Mouse (Mus musculus) ES-E14 (cell line): ENCODE data around the gene Wbp1l.

Experiments
- CHD2 ChIP-seq: IDR thresholded peaks from 2 replicates; pipeline ENCODE4 v1.6.1; 2014; ENCODE audit warnings: mild to moderate bottlenecking, low read depth, low read length, inconsistent platforms
- HCFC1 ChIP-seq: IDR thresholded peaks from 2 replicates; pipeline ENCODE4 v1.6.1; 2012; ENCODE audit warnings: low read length, inconsistent platforms, borderline replicate concordance; ENCODE audit not compliant: insufficient read depth
- MAFK ChIP-seq: IDR thresholded peaks from 2 replicates; pipeline ENCODE4 v1.6.1; 2014; ENCODE audit warnings: mild to moderate bottlenecking, low read depth, low read length, inconsistent platforms; ENCODE audit not compliant: insufficient read depth
- ZC3H11A ChIP-seq: IDR thresholded peaks from 2 replicates; pipeline ENCODE4 v1.6.1; 2012; ENCODE audit warnings: low read depth, mild to moderate bottlenecking, inconsistent platforms, low read length, borderline replicate concordance
- ZNF384 ChIP-seq: IDR thresholded peaks from 2 replicates; pipeline ENCODE4 v1.6.1; 2012; ENCODE audit warnings: low read depth, low read length, inconsistent platforms

DNA sequence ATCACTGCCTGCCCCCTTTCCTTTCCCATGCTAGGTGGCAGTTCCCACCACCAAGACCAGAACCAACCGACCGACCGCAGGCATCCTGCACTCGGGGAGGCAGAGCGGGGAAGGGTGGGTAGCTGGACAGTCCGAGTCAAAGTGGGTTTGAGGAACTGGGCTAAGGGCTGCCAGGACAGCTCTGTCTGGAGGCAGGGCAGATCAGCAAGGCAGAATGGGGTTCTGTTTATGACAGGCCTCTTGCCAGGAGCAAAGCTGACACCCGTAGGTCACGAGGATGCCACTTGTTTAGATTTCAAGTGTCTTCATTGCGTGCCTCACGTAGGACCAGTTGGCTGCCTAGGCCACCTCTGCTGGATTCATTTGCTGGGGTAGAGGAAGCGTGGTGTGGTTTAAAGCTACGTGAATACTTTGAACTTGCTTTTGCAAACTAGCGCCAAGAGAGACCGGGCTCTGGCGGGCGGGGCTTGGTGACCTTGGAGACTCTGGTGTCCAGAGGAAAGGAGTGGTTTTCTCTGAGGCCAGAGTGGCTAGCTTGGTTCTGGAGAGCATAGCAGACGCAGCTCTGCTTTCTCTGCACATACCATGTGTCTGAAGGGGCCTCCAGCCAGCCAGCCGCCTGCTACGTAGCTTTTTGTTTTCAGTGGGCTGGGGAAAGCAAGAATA is 42.7 kb downstream of the Wbp1l start:
- TF ChIP-seq ZNF384 (no peak), MAFK (no peak), CHD2 (no peak), ZC3H11A (no peak), HCFC1 (no peak)
